Mouse (Mus musculus) lung, postnatal 0 days (tissue): ENCODE data around the gene H2al2a. TPM values are rescaled to one million over a fixed set of nuclear protein-coding genes. Genes with fewer than 3 reads are reported as not detected.

Experiments
- ATAC-seq: fragments of 200-750 bp; cut with Nextera tagmentation; 2 replicates; pipeline ENCODE4 v1.8.0; 2017; ENCODE audit warnings: moderate library complexity
- DNase-seq: peaks from one replicate; pipeline ENCODE4 v3.0.0-alpha.2; 2016; ENCODE audit warnings: low spot score
- H3K27ac ChIP-seq: fragments of 300-500 bp; sonication (generic); 2 replicates; pipeline ENCODE4 v1.5.1; 2014; ENCODE audit warnings: antibody characterized with exemption, mild to moderate bottlenecking, low read length, mixed read lengths
- H3K27me3 ChIP-seq: fragments of 300-500 bp; sonication (generic); replicated peaks from 2 replicates; pipeline ENCODE4 v1.6.1; 2014; ENCODE audit warnings: low read length, mixed read lengths; ENCODE audit not compliant: insufficient read depth
- H3K36me3 ChIP-seq: fragments of 300-500 bp; sonication (generic); 2 replicates; pipeline ENCODE4 v1.6.1; 2014; ENCODE audit warnings: low read length, mixed read lengths; ENCODE audit not compliant: insufficient read depth
- H3K4me1 ChIP-seq: fragments of 300-500 bp; sonication (generic); 2 replicates; pipeline ENCODE4 v1.6.1; 2014; ENCODE audit warnings: antibody characterized with exemption, low read depth, low read length, mixed read lengths; ENCODE audit not compliant: insufficient read depth
- H3K4me2 ChIP-seq: fragments of 300-500 bp; sonication (generic); replicated peaks from 2 replicates; pipeline ENCODE4 v1.6.1; 2014; ENCODE audit warnings: low read depth, mild to moderate bottlenecking, low read length, moderate library complexity, mixed read lengths
- H3K4me3 ChIP-seq: fragments of 300-500 bp; sonication (generic); 2 replicates; pipeline ENCODE4 v1.5.1; 2014; ENCODE audit warnings: low read depth, low read length
- H3K9ac ChIP-seq: fragments of 300-500 bp; sonication (generic); replicated peaks from 2 replicates; pipeline ENCODE4 v1.6.1; 2014; ENCODE audit warnings: low read depth, mild to moderate bottlenecking
- H3K9me3 ChIP-seq: fragments of 300-500 bp; sonication (generic); 2 replicates; pipeline ENCODE4 v1.6.1; 2016; ENCODE audit warnings: low read length, mixed read lengths
- CTCF ChIP-seq: IDR thresholded peaks from 2 replicates; pipeline ENCODE4 v1.5.1; 2016; ENCODE audit warnings: antibody characterized with exemption, mild to moderate bottlenecking
- EP300 ChIP-seq: IDR thresholded peaks from 2 replicates; pipeline ENCODE4 v1.6.1; 2016; ENCODE audit warnings: antibody characterized with exemption, mild to moderate bottlenecking, control low read depth
- WGBS: fragments of 180-500 bp; shearing (Covaris S2); extraction: QIAGEN DNeasy Blood & Tissue Kit; methylation state at CpG from one replicate; pipeline ENCODE4 v1.1.7; 2014; 5-methylcytosine and 5-hydroxymethylcytosine counted together
- polyA plus RNA-seq: library from polyadenylated mRNA; unstranded; fragments of >200 nt; fragmentation: Nextera tagmentation; extraction: Ambion mirVana; gene quantifications from 2 replicates; pipeline ENCODE4 v1.2.1, GENCODE M21; 2015

H2al2a gene
- polyA plus RNA-seq, 1 experiment from 2014 or later, result not detected

- peak; percentile 4 for DNase-seq
- no peaks in the 10 kb centered on the region for H3K27me3 ChIP-seq
- no peak overlapping the region for H3K9ac ChIP-seq
- no peaks in the 10 kb centered on the region for H3K36me3 ChIP-seq
- peaks cover 3% of the 10 kb centered on the region; the same call in 1 of the 2 replicates for H3K4me1 ChIP-seq
- no peak overlapping the region for H3K4me2 ChIP-seq
- no peaks in the 10 kb centered on the region for H3K9me3 ChIP-seq
- no peak for ATAC-seq
- TF ChIP-seq EP300 (no peak), CTCF (no peak)
- no peak overlapping the region for H3K4me3 ChIP-seq
- no peak overlapping the region for H3K27ac ChIP-seq
- 85% methylated on average over 10 of the region's 10 CpGs for WGBS
These were observed 36.7 kb upstream of the H2al2a start for GRCm38 (mm10) chr2:18033166-18034108.

DNA sequence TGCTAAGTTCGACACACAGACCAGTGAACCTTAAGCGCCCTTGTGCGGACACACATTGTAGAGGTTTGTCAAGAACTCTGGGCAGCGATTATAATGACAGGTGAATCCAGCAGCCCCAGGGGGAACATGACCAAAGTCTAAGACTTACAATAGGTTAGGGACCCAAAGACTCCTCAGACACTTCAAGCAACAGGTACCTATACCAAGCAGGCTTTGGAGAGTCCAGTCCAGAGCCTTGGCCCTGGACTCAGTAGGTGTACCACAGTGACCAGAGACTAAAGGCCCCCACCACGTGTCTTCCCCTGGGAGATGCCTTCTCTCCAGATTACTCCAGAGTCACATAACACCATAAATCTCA, 35.8 kb upstream of the H2al2a start:
- ATAC-seq (no peak), DNase-seq (peak; percentile 6)
- Histone ChIP-seq H3K9ac (no peak overlapping the region), H3K4me1 (peaks cover 3% of the 10 kb centered on the region; the same call in 1 of the 2 replicates), H3K4me3 (no peak overlapping the region), H3K27ac (no peak overlapping the region), H3K9me3 (no peaks in the 10 kb centered on the region), H3K36me3 (no peaks in the 10 kb centered on the region), H3K27me3 (no peaks in the 10 kb centered on the region), H3K4me2 (peak overlapping the region; percentile 97)
- TF ChIP-seq CTCF, result no peak
- TF ChIP-seq EP300, result no peak
- 76% methylated on average over 5 of the region's 5 CpGs for WGBS

- WGBS, result 7% methylated on average over 29 of the region's 34 CpGs
- H3K27me3 ChIP-seq, result no peaks in the 10 kb centered on the region
- peak overlapping the region; percentile 52 for H3K4me3 ChIP-seq
- no peak for TF ChIP-seq CTCF
- no peak for TF ChIP-seq EP300
- DNase-seq, result peak; percentile 60
- peak overlapping the region; percentile 62 for H3K9ac ChIP-seq
- H3K4me2 ChIP-seq, result peak overlapping the region; percentile 97
- peaks cover 3% of the 10 kb centered on the region; the same call in 1 of the 2 replicates for H3K4me1 ChIP-seq
- no peak overlapping the region for H3K27ac ChIP-seq
- H3K9me3 ChIP-seq, result no peaks in the 10 kb centered on the region
- ATAC-seq, result no peak
- no peaks in the 10 kb centered on the region for H3K36me3 ChIP-seq
These were observed 35.2 kb upstream of the H2al2a start for GRCm38 (mm10) chr2:18031831-18032537.

- Histone ChIP-seq H3K27ac (no peak overlapping the region), H3K4me1 (peaks cover 3% of the 10 kb centered on the region; the same call in 1 of the 2 replicates), H3K9me3 (no peaks in the 10 kb centered on the region), H3K36me3 (no peaks in the 10 kb centered on the region), H3K9ac (peak overlapping the region; percentile 62), H3K4me2 (peak overlapping the region; percentile 97), H3K4me3 (peak overlapping the region; percentile 52), H3K27me3 (no peaks in the 10 kb centered on the region)
- TF ChIP-seq EP300 (no peak), CTCF (no peak)
- DNase-seq, result peak; percentile 54
- no peak for ATAC-seq
- 19% methylated on average over 26 of the region's 26 CpGs for WGBS
These were observed 34.6 kb upstream of the H2al2a start for GRCm38 (mm10) chr2:18031271-18031821.

GRCm38 (mm10) chr2:18030581-18030980, 33.8 kb upstream of the H2al2a start:
- peaks cover 3% of the 10 kb centered on the region; the same call in 1 of the 2 replicates for H3K4me1 ChIP-seq

GRCm38 (mm10) chr2:18029656-18030055, 32.9 kb upstream of the H2al2a start:
- Histone ChIP-seq H3K4me3 (no peak overlapping the region), H3K27ac (no peak overlapping the region), H3K36me3 (no peaks in the 10 kb centered on the region), H3K4me1 (peaks cover 3% of the 10 kb centered on the region; the same call in 1 of the 2 replicates), H3K4me2 (no peak overlapping the region), H3K27me3 (no peaks in the 10 kb centered on the region), H3K9me3 (no peaks in the 10 kb centered on the region), H3K9ac (no peak overlapping the region)
- ATAC-seq (no peak), DNase-seq (no peak)
- 93% methylated on average over 7 of the region's 7 CpGs for WGBS
- TF ChIP-seq EP300 (no peak), CTCF (no peak)

More at GRCm38 (mm10) chr2:18030581-18030980, 33.8 kb upstream of the H2al2a start:
- H3K9ac ChIP-seq, result no peak overlapping the region
- peak; percentile 5 for DNase-seq
- ATAC-seq, result no peak
- no peak overlapping the region for H3K27ac ChIP-seq
- H3K4me3 ChIP-seq, result no peak overlapping the region
- no peaks in the 10 kb centered on the region for H3K9me3 ChIP-seq
- WGBS, result 76% methylated on average over 8 of the region's 8 CpGs
- no peaks in the 10 kb centered on the region for H3K27me3 ChIP-seq
- TF ChIP-seq CTCF (no peak), EP300 (no peak)
- H3K36me3 ChIP-seq, result no peaks in the 10 kb centered on the region
- H3K4me2 ChIP-seq, result peak overlapping the region; percentile 97
